Mouse (Mus musculus) bone marrow, adult 2 months (tissue): Measurements from ENCODE around the gene Satb1.

ENCODE experiments used
- CTCF ChIP-seq: fragments of 200-500 bp; IDR thresholded peaks from 2 replicates; pipeline ENCODE4 v1.5.1; 2011; ENCODE audit warnings: low read length, control low read depth; ENCODE audit not compliant: control insufficient read depth, insufficient read depth
- POLR2A ChIP-seq: fragments of 200-500 bp; IDR thresholded peaks from 2 replicates; pipeline ENCODE4 v1.6.1; 2011; ENCODE audit warnings: low read depth, mild to moderate bottlenecking, control low read depth, low read length, borderline replicate concordance; ENCODE audit not compliant: control insufficient read depth

DNA sequence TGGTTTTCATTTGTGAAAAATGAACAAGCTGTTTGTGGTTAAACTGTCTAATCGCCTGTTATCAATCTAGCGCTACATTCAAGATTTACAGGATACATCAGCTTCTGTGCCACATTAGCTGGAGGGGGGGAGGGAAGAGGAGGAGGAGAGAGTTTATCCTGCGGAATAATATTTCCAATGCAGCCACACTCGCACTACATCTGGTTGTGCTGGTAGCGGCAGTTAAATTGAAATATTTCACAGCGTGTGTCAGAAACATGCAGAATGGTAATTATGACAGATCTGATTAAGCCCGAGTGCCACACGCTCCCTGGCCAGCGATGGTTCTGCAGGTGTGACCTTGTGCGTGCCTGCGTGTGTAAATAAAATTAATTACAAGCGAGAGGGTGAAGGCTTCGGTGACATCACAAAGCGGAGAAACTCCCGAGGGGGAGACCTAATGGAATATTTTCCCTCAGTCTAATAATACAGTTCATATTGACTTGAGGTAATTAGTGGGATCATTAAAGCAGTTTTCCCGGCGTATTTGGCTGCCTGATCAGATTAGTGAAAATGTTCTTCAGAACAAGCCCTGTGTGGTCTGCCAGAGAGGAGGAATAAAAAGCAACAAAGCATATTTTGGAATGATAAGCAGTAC lies 72.7 kb downstream of the Satb1 start:
- no peak for TF ChIP-seq POLR2A
- no peak for TF ChIP-seq CTCF
